Mouse (Mus musculus): Measurements from ENCODE around the gene Nadk2.

Nadk2 gene

DNA sequence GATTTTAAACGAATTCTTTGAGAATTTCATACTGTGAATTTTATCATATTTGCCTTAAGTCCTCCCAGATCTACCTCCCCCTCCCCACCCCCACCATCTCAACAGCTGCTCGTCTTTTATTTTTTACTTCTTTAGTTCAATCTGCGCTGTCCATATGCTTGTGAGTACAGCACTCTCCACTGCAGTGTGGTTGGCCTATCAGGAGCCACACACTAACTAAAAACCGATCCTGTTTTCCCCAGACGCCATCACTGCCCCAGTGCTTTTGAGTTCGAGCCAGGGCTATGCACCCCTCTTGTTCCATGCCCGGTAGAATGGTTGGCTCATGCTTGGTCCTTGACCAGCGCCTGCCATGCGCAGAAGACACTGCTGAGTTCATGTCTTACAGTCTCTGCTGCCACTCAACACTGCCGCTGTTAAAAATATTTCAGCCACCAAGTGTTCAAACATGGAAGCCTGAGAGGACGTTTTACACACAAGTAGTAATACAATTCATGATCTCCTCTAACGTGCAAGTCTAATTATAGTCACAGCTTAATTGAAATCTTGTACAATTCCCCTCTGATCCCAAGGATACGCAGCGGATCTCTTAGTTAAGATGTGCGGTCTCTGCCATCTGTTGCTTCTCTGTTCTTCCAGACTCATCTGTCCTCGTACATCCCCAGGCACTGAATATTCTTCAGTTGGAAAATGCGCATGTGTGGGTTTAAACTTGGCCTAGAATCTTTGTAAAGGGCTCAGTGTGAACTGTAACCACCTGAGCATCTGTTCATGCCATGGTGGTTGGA, 17.0 kb downstream of the Nadk2 start:
- no peak for DNase-seq (ENCODE audit: extremely low read depth, insufficient read length, low spot score)

DNA sequence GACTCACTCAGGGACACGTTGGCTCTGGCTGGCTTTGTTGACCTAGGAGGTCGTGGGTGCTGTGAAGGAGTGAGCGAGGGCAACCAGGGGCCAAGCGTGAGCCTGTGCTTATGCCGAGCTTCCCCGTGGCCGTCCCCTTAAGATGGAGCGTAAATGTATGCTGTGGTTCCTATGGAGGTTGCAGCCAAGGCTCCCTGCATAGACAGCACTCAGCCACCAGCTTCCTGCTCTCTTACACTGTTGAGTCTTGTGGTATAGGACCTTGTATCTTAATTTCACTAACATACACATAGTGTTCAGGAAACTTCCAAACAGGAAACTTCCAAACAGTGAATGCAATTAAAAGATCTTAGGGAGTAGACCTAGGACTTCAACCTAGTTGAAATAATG, 17.6 kb downstream of the Nadk2 start:
- DNase-seq (ENCODE audit: extremely low read depth, insufficient read length, low spot score), result no peak

DNA sequence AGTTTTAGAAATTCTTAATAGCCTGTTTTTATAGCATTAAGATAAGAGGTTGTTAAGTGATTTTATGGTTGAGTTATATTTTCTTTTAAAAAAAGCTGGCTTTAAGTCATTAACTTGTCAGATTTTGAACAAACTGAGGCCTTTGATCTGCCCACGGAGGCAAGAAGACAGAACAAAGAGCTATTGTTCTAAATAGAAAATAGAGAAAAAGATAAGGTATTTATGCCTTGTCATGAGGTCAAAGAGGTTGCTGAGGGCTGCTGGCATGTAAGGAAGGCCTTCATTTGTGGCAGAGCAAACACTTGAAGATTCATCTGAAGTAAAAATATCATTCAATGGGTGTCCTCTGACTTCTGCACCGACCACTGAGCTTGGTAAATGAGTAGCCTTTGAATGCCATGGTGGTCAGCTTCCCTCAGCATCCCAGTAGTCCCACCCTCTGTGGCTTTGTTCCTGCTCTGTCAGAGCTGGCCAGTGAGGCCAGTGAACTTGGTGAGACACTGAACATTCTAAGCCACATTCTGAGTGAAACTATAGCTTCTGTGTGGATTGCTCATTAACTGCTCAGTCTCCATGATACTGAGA, 18.2 kb downstream of the Nadk2 start:
- DNase-seq (ENCODE audit: extremely low read depth, insufficient read length, low spot score), result no peak

DNA sequence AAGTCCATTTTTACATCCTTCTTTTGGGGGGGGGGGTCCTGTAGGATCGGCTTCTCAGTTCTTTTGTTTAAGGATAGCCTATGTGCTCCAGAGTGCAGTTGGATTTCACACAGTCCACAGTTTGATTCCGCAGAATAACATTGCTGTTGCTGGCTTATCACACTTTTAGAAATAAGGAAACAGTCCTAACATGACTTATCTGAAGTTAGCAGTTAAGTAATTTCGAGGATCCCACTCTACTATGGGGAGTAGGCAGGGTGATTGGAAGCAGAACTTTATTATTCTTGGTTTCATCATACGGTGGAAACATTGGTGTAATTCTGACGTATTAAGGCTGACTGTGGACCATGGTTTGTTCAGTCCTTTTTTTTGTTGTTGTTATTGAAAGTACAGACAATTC, 19.6 kb downstream of the Nadk2 start:
- DNase-seq (ENCODE audit: extremely low read depth, insufficient read length, low spot score), result no peak

DNA sequence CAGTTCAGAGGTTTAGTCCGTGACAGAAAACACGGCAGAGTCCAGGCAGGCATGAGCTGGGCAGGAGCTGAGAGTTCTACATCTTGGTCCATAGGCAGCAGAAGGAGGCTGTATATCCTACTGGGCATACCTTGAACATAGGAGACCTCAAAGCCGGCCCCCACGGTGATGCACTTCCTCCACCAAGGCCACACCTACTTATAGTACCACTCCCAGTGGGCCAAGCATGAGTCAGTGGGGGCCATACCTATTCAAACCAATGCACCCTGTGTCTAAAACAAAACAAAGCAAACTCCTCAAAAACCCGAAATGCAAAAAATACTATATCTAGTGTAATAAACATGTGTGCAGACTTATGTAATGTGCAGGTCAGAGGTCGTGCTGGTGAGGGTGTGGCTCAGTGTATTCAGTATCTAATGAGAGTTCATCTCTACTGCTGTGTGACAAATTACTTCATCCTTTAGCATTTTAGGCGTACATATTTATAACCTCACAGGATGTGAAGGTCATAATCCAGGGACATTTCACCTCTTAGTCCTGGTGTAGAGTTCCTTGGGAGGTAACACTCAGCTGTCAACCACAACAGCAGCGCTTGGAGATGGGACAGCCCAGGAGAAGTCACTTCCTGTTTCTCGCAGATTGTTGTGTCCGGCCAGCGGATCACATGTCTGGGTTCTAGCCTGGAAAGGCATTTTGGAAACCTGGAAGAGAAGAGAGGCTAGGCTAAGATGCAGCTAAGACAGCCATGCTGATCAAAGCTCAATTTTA, 22.7 kb downstream of the Nadk2 start:
- no peak for DNase-seq (ENCODE audit: extremely low read depth, insufficient read length, low spot score)

DNA sequence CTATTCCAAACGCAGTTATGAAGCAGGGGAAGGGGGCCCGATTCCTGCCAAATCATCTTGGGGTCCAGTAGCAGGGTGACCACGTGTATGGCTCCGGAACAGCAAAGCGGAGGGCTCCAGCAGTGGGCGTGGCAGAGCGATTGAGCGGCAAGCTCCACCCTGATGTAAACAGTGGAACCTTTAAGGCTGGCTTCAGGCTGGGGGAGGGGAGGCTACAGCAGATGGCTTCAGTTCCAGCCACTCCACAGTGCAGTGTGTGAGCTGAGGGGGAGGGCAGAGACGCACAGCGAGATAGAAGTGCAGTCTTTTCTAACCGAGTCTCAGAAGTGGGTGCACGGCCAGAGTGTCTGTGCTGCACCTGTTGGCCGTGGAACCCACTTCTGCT, 23.3 kb downstream of the Nadk2 start:
- DNase-seq (ENCODE audit: extremely low read depth, insufficient read length, low spot score), result no peak

DNA sequence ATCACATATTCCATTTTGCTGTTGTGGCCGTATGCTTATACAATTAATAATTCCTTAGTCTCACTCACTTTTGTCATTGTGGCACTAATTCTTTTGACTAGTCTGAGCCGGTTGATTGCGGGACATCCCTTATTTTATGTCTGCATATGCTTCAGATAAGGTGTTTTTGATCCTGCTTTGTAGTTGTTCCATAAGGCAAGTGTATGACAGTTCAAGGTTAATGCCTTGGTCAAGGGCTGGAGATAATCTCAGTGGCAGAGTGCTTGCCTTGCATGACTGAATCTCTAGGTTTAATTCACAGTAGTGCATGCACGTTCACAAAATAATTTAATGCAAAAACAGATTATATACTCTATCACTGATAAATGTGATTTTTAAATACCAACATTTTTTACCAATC, 25.8 kb downstream of the Nadk2 start:
- no peak for DNase-seq (ENCODE audit: extremely low read depth, insufficient read length, low spot score)

DNA sequence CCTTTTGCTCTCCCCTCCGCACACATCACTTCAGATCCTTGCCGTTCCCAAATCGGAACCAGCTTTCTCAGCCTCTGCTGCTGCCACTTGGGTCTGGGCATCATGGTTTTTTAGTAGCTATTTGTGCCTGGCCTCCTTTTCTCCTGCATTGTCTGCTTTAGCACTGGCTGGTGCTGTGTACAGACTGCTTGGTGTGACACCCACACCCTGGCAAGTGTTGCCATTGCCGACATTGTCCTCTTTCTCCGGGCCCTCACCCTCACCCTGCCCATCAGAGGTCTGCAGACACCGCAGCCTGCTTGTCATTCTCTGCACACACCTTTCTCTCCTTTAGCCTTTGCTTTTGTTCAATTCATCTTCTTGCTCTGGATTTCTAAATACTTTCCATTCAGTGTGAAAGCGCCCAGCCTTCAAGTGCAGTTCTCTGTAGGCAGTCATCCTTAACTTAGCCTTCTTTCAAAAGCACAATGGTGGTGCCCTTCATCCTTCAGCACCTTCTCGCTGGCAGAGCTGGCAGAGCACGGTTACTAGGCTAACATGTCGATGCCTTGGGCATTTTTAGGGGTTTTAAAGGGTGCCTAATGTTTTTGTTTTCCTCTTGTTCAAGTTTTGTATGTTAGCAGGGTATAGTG, 29.5 kb downstream of the Nadk2 start:
- no peak for DNase-seq (ENCODE audit: extremely low read depth, insufficient read length, low spot score)

DNA sequence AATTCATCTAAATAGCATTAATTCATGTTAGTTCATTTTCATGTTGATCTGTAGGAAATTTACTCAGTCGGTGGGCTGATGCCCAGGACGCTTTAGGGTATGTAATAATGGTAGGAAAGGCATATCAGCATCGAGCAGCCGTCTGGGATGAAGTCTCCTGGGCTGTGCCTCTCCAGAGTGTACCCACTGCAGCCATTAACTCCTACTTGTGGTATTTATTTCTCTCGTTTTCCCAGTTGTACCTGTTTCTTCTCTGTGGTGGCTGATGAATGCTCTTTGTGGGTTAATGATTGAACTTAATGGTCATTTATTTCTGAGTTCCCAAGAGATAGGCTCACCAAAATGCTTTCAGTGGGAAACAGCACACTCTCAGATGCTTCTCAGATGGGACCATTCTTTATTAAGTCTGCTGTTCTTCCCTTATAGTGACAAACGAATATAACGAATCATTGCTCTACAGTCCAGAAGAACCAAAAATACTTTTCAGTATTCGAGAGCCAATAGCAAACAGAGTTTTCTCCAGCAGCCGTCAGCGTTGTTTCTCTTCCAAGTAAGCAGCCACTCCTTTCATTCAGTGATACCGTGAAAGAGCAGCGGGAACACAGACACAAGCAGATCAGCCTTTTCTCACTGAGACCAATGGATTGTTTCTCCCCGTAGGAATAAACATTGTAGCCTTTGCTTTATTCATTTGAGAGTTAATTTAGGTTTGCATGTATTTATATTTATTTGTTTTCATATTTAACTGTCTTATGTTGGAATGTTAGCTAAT, 35.4 kb downstream of the Nadk2 start:
- DNase-seq (ENCODE audit: extremely low read depth, insufficient read length, low spot score), result no peak

DNA sequence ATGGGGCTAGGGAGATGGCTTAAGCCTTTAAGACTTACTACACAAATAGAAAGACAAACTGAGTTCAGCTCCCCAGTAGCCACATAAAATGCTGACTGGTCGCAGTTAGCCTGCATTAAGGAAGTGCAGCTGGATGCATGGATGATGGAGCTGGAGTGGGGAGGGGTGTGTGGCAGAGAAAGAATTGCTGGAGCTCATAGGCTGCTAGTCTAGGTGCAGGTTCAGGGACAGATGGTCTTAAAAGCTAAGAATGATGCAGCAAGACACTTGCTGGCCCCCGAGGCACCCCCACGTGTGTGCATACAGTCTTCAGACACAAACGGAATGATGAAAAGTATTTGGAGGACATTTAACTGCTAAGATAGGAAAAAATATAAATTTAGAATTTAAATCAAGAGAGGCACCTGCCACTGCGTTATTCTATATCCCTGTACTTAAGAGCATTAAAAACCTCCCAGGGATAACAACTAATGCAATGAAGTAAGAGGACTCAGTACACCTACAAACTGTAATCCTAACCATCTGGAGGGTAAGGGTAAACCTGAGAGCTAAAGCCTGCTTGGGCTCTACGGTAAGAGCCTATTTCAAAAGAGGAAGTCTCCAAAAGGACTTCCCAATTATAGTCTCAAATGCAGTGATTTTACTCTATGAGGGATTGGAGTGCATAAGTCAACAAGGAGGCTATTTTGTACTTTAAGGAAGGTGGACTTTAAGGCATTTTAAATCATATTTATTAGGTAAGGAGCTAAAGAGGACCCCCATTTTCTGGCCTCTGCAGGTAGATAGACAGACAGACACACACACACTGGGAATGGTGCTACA, 39.7 kb downstream of the Nadk2 start:
- no peak for DNase-seq (ENCODE audit: extremely low read depth, insufficient read length, low spot score)

DNA sequence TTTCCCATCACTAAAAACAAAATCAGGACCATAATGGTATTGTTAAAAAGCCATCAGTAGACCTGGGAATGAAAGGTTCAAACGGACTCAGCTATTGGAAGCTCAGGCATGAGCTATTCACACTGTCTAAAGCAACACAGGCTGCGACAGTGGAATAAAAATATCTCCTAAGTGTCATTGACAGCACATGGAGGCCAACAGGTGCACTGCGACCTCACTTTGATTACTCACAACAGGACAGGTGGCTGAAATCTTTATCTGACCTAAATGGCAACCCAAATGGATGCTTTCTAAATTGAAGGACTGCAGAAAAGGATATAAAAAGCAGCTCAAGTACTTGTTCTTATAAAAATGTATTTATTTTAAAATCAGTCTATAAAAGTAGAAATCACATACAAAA, 40.6 kb downstream of the Nadk2 start:
- no peak for DNase-seq (ENCODE audit: extremely low read depth, insufficient read length, low spot score)

DNA sequence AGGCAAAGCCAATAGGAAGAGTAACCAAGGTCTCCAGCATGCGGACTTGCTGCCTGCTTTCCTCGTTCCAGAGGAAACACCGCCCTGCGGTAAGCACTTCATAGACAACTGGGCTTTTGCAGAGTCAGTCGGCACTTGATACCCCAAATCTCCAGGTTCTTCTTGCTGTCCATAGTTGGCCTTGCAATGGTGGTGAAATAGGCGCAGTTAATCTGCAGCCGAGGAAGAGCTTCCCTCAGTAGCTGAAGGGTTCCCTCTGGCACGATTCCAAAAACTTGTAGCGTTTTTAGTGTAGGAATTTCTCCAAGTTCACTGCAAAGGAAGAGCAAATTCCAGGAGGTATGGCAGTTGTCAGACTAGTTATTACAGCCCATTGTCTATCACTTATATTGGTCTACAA, 42.5 kb downstream of the Nadk2 start:
- DNase-seq (ENCODE audit: extremely low read depth, insufficient read length, low spot score), result no peak

DNA sequence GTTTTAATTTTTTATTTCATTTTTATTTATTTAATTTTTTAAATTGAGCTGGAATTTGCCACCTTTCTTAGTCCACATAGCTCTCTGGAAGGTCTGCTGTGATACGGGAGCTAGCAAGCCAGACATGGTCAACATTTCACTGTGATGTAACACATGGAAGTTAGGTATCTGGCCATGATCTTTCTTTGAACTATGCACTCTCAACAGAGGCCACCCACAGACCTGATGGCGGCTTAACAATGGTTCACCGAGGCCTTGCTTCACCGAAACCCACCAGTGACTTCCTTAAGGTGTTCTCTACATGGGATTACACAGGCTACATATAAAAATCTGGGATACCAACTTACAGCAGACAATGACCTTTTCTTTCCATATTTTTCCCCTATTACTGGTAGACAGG, 43.1 kb downstream of the Nadk2 start:
- DNase-seq (ENCODE audit: extremely low read depth, insufficient read length, low spot score), result no peak

DNA sequence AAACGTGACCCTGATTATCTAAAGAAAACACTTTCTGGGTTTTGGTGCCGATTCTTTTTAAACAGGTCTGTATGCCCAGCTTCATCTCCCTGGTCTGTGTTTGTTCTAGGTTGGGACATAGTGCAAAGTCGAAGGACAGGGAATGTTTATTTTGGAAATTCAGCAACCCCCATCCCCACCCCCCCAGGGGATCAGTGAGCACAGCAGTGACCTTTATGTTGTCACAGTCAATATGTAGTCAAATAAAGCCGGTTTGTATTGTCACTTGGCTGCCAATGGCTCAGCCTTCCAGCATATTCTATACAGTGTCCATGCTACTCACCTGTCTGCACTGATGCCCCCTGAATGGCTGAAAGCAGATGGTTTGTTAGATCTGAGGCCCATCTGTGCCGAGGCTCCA, 43.5 kb downstream of the Nadk2 start:
- DNase-seq (ENCODE audit: extremely low read depth, insufficient read length, low spot score), result no peak

DNA sequence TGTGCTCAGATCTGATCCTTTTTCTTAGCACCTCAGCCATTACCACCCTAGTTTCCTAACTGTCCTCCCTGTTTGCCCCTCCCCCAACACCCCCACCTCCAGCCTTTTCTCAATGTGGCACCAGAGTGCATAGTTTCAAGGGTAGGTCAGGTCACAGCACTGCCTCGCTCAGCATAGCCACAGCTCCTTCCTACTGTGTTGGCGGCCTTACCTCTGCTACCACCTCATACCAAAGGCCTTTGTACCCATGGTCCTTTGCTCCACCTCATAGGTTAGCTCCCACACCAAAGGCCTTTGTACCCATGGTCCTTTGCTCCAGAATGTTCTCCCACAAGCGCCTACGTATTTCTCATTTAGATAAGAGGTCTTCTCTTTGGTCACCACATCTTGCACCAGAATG, 47.8 kb downstream of the Nadk2 start:
- DNase-seq (ENCODE audit: extremely low read depth, insufficient read length, low spot score), result no peak

DNA sequence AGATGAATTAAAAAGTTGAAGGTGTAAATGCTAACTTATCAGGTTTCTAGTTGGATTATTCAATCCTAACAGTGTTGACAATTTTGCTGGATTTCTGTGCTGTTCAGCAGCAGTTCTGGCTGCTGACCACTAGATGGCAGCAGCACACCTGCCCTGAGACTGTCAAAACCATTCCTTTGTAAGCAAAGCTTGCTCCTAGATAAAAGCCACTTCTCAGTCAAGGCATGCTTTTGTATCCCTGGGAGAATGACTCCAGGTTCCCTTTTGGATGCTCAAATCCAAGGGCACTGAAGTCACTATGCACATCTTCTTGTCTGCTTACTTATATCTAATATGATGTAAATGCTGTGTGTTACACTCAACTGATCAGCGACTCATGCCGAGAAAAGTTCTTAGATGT, 49.0 kb downstream of the Nadk2 start:
- DNase-seq (ENCODE audit: extremely low read depth, insufficient read length, low spot score), result no peak

DNA sequence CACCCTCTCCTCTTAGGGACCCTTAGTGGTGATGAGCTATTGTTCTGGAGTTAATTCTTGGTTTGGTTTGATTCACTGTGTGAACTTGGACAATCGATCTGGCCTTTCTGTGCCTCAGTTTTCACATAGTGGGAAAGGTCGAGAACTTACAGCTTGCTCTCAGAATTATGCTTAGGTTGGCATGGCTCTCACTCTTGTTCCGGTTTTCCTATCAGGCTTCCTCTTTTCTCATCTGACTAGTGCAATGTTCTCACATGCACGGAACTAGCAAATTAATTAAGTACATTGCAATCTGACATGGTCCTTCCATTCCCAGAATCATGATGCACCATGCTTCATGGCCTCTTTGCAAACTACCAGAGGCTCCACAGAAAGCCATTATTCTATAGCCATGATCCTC, 51.9 kb downstream of the Nadk2 start:
- no peak for DNase-seq (ENCODE audit: extremely low read depth, insufficient read length, low spot score)

DNA sequence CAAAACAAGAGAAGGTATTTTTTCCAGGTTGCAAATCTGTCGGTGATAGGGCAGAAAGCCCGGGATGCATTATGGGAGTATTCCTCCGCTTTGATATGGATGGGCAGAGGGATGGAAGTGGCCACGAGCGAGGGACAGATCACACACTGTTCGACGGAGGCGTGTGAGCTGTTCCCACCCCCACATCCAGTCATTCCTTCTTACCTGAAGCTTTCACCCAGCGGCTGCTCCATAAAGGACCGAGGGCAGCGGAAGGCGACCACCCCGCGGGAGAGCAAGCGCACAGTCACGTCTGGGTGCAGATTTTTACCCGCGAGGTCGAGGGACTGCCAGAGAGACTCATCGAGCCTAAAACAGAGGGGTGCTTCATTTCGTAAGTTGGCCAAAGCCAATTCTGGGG, 53.8 kb downstream of the Nadk2 start:
- no peak for DNase-seq (ENCODE audit: extremely low read depth, insufficient read length, low spot score)

DNA sequence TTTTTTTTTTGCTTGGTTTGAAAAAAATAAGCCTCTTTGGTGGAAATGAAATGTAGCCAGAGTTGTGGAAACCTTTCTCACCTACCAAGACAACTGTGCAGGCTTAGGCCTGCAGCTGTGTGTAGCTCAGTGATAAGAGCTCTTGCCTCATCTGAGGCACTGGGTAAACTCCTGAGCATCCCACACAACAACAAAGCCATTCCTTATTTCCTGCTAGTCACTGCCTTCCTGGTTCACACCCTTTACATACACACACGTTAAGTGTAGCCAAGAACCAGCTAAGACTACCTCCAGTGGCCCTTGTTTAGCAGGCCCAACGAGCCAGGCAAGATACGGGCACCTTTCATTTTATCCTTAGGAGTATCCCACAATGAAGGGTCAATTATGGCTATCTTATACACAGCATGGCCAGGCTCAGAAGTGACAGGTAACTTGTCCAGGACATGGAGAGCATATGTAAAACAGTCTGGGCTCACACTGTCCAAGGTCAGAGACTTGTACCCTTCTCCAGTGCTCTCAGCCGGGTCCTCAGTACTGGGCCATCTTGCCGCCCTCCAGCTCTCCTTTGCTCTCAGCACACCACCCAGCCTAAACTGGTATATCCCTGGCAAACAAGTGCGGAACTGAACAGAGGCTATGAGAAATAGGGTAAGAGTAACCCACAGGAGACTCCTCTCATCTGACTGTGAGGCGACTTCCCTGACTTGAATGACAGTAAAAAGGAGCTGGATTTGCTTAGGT, 56.2 kb downstream of the Nadk2 start:
- DNase-seq (ENCODE audit: extremely low read depth, insufficient read length, low spot score), result no peak

Measured in 3134 (cell line).